Mouse (Mus musculus) liver, postnatal 0 days (tissue): Measurements from ENCODE around the gene Krt18.

ENCODE experiments used
- CTCF ChIP-seq: sonication (generic); IDR thresholded peaks from 2 replicates; pipeline ENCODE4 v1.5.1; 2016; ENCODE audit warnings: antibody characterized with exemption, low read depth
- EP300 ChIP-seq: IDR thresholded peaks from 2 replicates; pipeline ENCODE4 v1.6.1; 2016; ENCODE audit warnings: antibody characterized with exemption, low read depth, mild to moderate bottlenecking

- TF ChIP-seq CTCF = peak; percentile 37
- TF ChIP-seq EP300 = no peak
These were observed 45.6 kb downstream of the Krt18 start, which contains the start of gene Eif4b for GRCm38 (mm10) chr15:102073559-102074069.
